Mouse (Mus musculus) bone marrow macrophage, adult 2 months (primary cell): ENCODE data around the gene Cd3e. TPM values are rescaled to one million over a fixed set of nuclear protein-coding genes. Genes with fewer than 3 reads are reported as not detected.

Experiments used
- H3K27ac ChIP-seq: 2 replicates; pipeline ENCODE4 v1.5.1; 2012; ENCODE audit warnings: low read depth, low read length; ENCODE audit not compliant: insufficient read depth
- H3K4me1 ChIP-seq: 2 replicates; pipeline ENCODE4 v1.6.1; 2012; ENCODE audit warnings: low read length; ENCODE audit not compliant: control insufficient read depth, insufficient read depth
- H3K4me3 ChIP-seq: 2 replicates; pipeline ENCODE4 v1.5.1; 2012; ENCODE audit warnings: mild to moderate bottlenecking, low read length, moderate library complexity; ENCODE audit not compliant: insufficient read depth
- CTCF ChIP-seq: IDR thresholded peaks from 2 replicates; pipeline ENCODE4 v1.5.1; 2012; ENCODE audit warnings: low read depth, mild to moderate bottlenecking, low read length, moderate library complexity
- POLR2A ChIP-seq: IDR thresholded peaks from 2 replicates; pipeline ENCODE4 v1.6.1; 2012; ENCODE audit warnings: mild to moderate bottlenecking, low read depth, low read length, borderline replicate concordance
- polyA plus RNA-seq: library from polyadenylated mRNA; stranded (reverse); fragments of >200 nt; gene quantifications from 2 replicates; pipeline ENCODE4 v1.2.4, GENCODE M21; 2012; ENCODE audit not compliant: missing spikeins, insufficient read depth, insufficient read length

Gene Cd3e
- polyA plus RNA-seq, 1 experiment, result not detected

DNA sequence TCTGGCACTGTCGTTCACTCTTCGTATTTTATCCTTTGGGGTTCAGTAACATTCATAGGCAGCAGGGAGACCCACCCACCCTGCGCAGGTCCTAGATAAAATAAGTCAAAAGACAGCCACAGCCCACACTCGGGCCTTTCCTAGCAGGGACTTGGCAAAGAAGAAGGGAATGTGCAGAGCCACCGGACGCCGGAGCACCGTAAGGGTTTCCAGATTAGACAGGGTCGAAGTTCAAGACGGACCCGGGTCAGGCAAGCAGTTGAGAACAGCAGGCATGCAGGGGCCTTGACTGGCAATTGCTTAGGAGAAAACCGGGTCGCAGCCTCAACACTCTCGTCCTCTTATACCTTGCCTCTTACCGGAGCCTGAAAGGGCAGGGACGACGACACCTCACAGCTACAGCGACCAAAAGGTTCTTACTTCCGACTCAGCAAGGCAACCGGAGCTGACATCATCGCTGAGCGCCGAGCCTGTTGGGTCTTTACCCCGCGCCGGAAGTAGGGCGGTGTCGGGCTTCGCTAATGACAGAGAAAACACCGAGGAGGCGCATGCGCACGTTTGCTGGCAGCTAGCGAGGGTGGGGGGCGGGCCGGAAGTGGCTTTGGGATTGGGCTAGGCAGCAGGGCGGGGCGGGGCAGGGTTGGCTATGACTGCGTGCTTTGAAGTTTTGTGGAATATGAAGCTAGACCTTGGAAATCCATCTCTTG lies 44.1 kb downstream of the Cd3e start, which contains the start of gene Ube4a:
TSS of gene Ube4a (minus strand) at position 475 of the 707 bp plus-strand sequence.
- Histone ChIP-seq H3K4me1 (peaks cover 4% of the 10 kb centered on the region), H3K4me3 (peak within 1 kb of the TSS; percentile 78), H3K27ac (peak within 1 kb of the TSS; percentile 33)
- peak; percentile 28; the same call in 1 of the 2 replicates for TF ChIP-seq POLR2A
- TF ChIP-seq CTCF, result no peak

DNA sequence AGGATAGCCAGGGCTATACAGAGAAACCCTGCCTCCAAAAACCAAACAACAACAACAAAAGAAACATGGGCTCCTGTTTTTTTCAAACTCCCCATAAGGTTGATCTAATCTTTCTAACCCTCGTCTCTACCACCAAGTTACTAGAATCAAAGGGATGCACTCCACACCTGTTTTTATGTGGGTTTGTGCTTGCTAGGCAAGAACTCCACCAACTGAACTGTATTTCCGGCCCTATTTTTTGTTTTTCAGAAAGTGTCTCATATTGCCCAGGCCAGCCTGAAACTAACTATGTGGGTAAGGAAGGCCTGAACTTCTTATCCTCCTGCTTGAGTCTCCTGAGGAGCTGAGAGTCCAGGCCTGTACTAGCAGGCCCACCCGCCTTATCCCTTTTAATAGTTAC lies 55.0 kb downstream of the Cd3e start:
- 0 out of 2 replicates have a peak, but pooled peaks cover 2% of the 10 kb centered on the region for H3K4me1 ChIP-seq
- H3K4me3 ChIP-seq, result no peak overlapping the region
- TF ChIP-seq CTCF (no peak), POLR2A (no peak)
- no peak overlapping the region for H3K27ac ChIP-seq

Other genes with a start within 250 kb of the Cd3e start
- gene Arcn1, start 241.8 kb downstream of the Cd3e start, polyA plus RNA-seq, result 79.8 and 86.7 TPM in 2 replicates
- gene Ift46, start 241.7 kb downstream of the Cd3e start, polyA plus RNA-seq, result 75.1 and 86.7 TPM in 2 replicates
- gene Tmem25, start 210.3 kb downstream of the Cd3e start, polyA plus RNA-seq, result 1.4 and 1.9 TPM in 2 replicates
- gene Ttc36, start 206.6 kb downstream of the Cd3e start, polyA plus RNA-seq, result not detected in 2 replicates
- gene Kmt2a, start 128.3 kb downstream of the Cd3e start, polyA plus RNA-seq, result 31.6 and 32.2 TPM in 2 replicates
- gene Atp5l, start 88.9 kb downstream of the Cd3e start, polyA plus RNA-seq, result 311 and 441 TPM in 2 replicates
- gene Ube4a, start 44.0 kb downstream of the Cd3e start, polyA plus RNA-seq, result 40.7 and 48.0 TPM in 2 replicates
- not detected in 2 replicates for gene Cd3g, start 29.2 kb downstream of the Cd3e start, polyA plus RNA-seq
- gene Cd3d, start 27.8 kb downstream of the Cd3e start, polyA plus RNA-seq, result not detected in 2 replicates
- gene Mpzl2, start 30.2 kb upstream of the Cd3e start, polyA plus RNA-seq, result not detected in 2 replicates
- gene Mpzl3, start 45.6 kb upstream of the Cd3e start, polyA plus RNA-seq, result 0.73 and 1.1 TPM in 2 replicates
- 12.1 and 16.3 TPM in 2 replicates for gene Jaml, start 69.6 kb upstream of the Cd3e start, polyA plus RNA-seq
- gene Scn2b, start 108.2 kb upstream of the Cd3e start, polyA plus RNA-seq, result 0.23 TPM in 1 of 2 replicates, not detected in the other
- gene Scn4b, start 128.8 kb upstream of the Cd3e start, polyA plus RNA-seq, result 0.11 TPM in 1 of 2 replicates, not detected in the other
- 2.6 and 3.7 TPM in 2 replicates for gene BC049352, start 172.4 kb upstream of the Cd3e start, polyA plus RNA-seq
- 2.0 and 2.2 TPM in 2 replicates for gene Tmprss4, start 194.5 kb upstream of the Cd3e start, polyA plus RNA-seq